Mouse (Mus musculus) heart, embryonic 12.5 days (tissue): ENCODE results near the gene H2al2a. TPM values are rescaled to one million over a fixed set of nuclear protein-coding genes. Genes with fewer than 3 reads are reported as not detected.

Source experiments
- polyA plus RNA-seq: library from polyadenylated mRNA; unstranded; fragments of >200 nt; fragmentation: Nextera tagmentation; extraction: Ambion mirVana; gene quantifications from 2 replicates; pipeline ENCODE4 v1.2.1, GENCODE M21; 2016

Gene H2al2a
- polyA plus RNA-seq, 1 experiment from 2014 or later = not detected

Other genes with a start within 250 kb of the H2al2a start
- gene A930004D18Rik, start 40.8 kb upstream of the H2al2a start, polyA plus RNA-seq = 14.8 and 18.3 TPM in 2 replicates
- 7.7 and 8.8 TPM in 2 replicates for gene Skida1, start 52.1 kb upstream of the H2al2a start, polyA plus RNA-seq
- 36.3 and 37.1 TPM in 2 replicates for gene Mllt10, start 58.3 kb upstream of the H2al2a start, polyA plus RNA-seq